Mouse (Mus musculus): ENCODE results near the gene Rgs1. TPM values are rescaled to one million over a fixed set of nuclear protein-coding genes. Genes with fewer than 3 reads are reported as not detected.

Gene Rgs1
- polyA plus RNA-seq (2014; fragmentation: Illumina TruSeq; extraction: RNeasy Lipid Tissue Mini Kit (QIAGEN cat#74804); ENCODE audit: insufficient read depth, low read depth, low replicate concordance): 4.6 TPM

GRCm38 (mm10) chr1:144248923-144249322, at the start of gene Rgs1:
Gene Rgs1, minus strand, starts transcription at chr1:144249242.

Other genes with a start within 250 kb of the Rgs1 start
- gene Rgs2, start 245.1 kb downstream of the Rgs1 start, polyA plus RNA-seq (2014; fragmentation: Illumina TruSeq; extraction: RNeasy Lipid Tissue Mini Kit (QIAGEN cat#74804); ENCODE audit: insufficient read depth, low read depth, low replicate concordance): 38.2 TPM
- gene Rgs13, start 71.9 kb downstream of the Rgs1 start, polyA plus RNA-seq (2014; fragmentation: Illumina TruSeq; extraction: RNeasy Lipid Tissue Mini Kit (QIAGEN cat#74804); ENCODE audit: insufficient read depth, low read depth, low replicate concordance): 0.21 TPM